Mouse (Mus musculus) thymus, adult 2 months (tissue): ENCODE results near the gene Spata5. TPM values are rescaled to one million over a fixed set of nuclear protein-coding genes. Genes with fewer than 3 reads are reported as not detected.
A peak's percentile ranks its signal among the peaks of the same experiment; 100 is the strongest.

Experiments
- DNase-seq: peaks from one replicate; pipeline ENCODE4 v3.0.0; 2021
- H3K27ac ChIP-seq: fragments of 200-500 bp; 2 replicates; pipeline ENCODE4 v1.5.1; 2012; ENCODE audit warnings: low read length, control low read depth; ENCODE audit not compliant: control insufficient read depth, insufficient read depth
- H3K27me3 ChIP-seq: fragments of 200-500 bp; 2 replicates; pipeline ENCODE4 v1.6.1; 2012; ENCODE audit warnings: mild to moderate bottlenecking, low read length, moderate library complexity, mixed read lengths; ENCODE audit not compliant: control insufficient read depth, insufficient read depth
- H3K36me3 ChIP-seq: fragments of 200-500 bp; 2 replicates; pipeline ENCODE4 v1.6.1; 2012; ENCODE audit warnings: mild to moderate bottlenecking, low read length, moderate library complexity; ENCODE audit not compliant: control insufficient read depth, insufficient read depth
- H3K4me1 ChIP-seq: fragments of 200-500 bp; replicated peaks from 2 replicates; pipeline ENCODE4 v1.6.1; 2012; ENCODE audit warnings: low read length; ENCODE audit not compliant: control insufficient read depth, insufficient read depth
- H3K4me3 ChIP-seq: fragments of 200-500 bp; 2 replicates; pipeline ENCODE4 v1.5.1; 2012; ENCODE audit warnings: mild to moderate bottlenecking, low read length, control low read depth, moderate library complexity; ENCODE audit not compliant: control insufficient read depth, insufficient read depth
- CTCF ChIP-seq: fragments of 200-500 bp; IDR thresholded peaks from 2 replicates; pipeline ENCODE4 v1.5.1; 2012; ENCODE audit warnings: mild to moderate bottlenecking, control low read depth, low read length, moderate library complexity, borderline replicate concordance; ENCODE audit not compliant: control insufficient read depth, poor library complexity, insufficient read depth; ENCODE audit errors: extremely low read depth
- POLR2A ChIP-seq: fragments of 200-500 bp; IDR thresholded peaks from 2 replicates; pipeline ENCODE4 v1.6.1; 2012; ENCODE audit warnings: mild to moderate bottlenecking, low read length, control low read depth, moderate library complexity; ENCODE audit not compliant: control insufficient read depth, poor library complexity, insufficient read depth; ENCODE audit errors: extremely low read depth
- WGBS: fragments of 180-500 bp; shearing (Covaris S2); methylation state at CpG from one replicate; pipeline ENCODE4 v1.1.7; 2018; 5-methylcytosine and 5-hydroxymethylcytosine counted together
- polyA plus RNA-seq: library from polyadenylated mRNA; depleted of rRNA; stranded (reverse); fragments of >200 nt; gene quantifications from 2 replicates; pipeline ENCODE4 v1.2.3, GENCODE M21; 2012; rRNA removed

Gene Spata5
- 2.0 and 3.2 TPM in 2 replicates for polyA plus RNA-seq

DNA sequence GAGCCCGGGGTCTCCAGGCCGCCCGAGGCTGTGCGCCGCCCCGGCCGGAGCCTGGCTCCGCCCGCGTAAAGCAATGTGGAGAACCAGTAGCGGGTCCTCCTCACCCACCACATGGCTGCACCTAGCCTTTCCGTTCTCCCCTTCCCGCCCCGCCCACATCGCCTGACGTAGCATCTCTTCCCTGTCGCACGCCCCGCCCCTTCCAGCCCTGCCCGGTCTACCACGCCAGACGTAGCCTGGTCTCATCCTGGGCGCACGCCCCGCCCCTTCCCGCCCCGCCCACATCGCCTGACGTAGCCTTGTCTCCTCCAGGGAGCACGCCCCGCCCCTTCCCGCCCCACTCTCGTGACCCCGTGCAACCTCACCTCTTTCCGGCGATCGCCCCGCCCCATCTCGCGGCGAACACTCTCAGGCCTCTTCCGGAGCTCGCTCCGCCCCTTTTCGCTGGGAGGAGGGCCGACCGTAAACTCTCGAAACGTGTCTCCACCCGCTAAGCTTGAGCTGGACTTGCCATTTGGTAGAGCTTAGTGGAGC is at the start of gene Spata5:
Spata5 (plus strand) TSS at position 439 of the 534 bp plus-strand sequence.
- Histone ChIP-seq H3K4me3 (peak within 1 kb of the TSS; percentile 73), H3K27me3 (no peaks in the 10 kb centered on the region), H3K36me3 (no peaks in the 10 kb centered on the region), H3K4me1 (peaks cover 4% of the 10 kb centered on the region), H3K27ac (peak within 1 kb of the TSS; percentile 48)
- no peak for TF ChIP-seq CTCF
- TF ChIP-seq POLR2A: peak; percentile 73
- DNase-seq: peak; percentile 98
- WGBS: 1% methylated on average over 50 of the region's 50 CpGs

DNA sequence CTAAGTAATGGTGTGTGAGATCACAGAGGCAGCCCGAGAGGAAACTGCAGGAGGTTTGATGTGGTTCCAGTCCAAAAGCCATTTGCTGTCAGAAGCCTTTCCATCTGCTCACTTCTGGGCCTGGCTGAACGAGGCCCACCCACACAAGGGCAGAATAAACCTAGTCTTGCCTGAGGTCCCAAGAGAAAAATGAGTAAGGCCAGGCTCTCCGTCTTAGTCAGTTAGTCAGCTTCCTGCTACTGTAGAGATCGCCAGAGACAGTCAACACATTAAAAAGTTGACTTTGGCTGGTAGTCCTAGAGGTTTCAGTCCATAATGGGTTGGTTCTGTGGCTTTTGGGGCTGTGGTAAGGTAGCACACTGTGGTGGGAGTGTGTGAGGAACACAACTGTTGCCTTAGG is 49.3 kb upstream of the Spata5 start:
- no peak for DNase-seq
- TF ChIP-seq POLR2A (no peak), CTCF (no peak)

DNA sequence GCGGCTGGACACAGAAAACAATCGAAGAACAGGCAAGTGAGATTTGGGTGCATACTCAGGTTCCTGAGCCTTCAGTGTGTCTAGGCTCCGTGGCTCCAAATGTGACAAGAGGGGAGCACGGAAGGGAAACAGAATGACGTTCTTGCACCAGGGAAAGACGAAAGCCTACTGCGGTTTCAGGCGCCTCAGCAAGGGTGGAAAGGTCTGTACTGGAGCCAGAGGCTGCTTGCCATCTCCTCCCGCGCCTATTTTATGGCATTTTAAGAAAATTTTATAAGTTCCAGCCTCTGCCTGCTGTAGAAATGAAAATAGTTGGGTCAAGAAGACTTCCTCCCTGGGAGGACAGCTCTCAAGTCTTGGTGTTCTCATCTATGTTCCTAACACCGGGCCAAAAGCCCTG is 46.0 kb upstream of the Spata5 start:
- H3K27me3 ChIP-seq: no peaks in the 10 kb centered on the region
- no peak overlapping the region for H3K4me3 ChIP-seq
- DNase-seq: no peak
- H3K36me3 ChIP-seq: no peaks in the 10 kb centered on the region
- TF ChIP-seq POLR2A (no peak), CTCF (no peak)
- H3K27ac ChIP-seq: no peak overlapping the region
- 94% methylated on average over 11 of the region's 11 CpGs for WGBS
- H3K4me1 ChIP-seq: no peaks in the 10 kb centered on the region

More for the DNA sequence above, 49.3 kb upstream of the Spata5 start:
- Histone ChIP-seq H3K4me1 (no peaks in the 10 kb centered on the region), H3K4me3 (no peak overlapping the region), H3K27ac (no peak overlapping the region), H3K27me3 (no peaks in the 10 kb centered on the region), H3K36me3 (no peaks in the 10 kb centered on the region)
- 29% methylated on average over 4 of the region's 4 CpGs for WGBS

DNA sequence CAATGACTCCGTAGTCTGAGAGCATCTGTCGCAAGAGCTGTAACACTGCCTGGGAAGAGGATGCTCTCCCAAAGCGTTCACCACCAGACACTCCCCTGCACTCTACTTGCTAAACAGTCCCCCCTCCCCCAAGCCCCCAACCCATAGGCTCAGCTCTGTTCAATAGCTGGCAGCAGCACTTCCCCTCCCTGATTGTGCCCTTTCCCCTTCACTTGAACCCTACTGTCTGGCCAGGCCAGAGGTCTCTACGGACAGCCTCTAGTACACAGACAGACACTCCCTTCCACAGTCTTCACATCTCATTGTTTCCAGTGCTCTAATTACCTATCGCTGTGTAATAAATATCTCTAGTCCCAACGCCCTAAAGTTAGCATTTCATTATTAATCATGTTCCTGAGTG is 41.8 kb upstream of the Spata5 start:
- WGBS: 96% methylated on average over 6 of the region's 6 CpGs
- Histone ChIP-seq H3K4me1 (no peaks in the 10 kb centered on the region), H3K36me3 (no peaks in the 10 kb centered on the region), H3K27ac (no peak overlapping the region), H3K27me3 (no peaks in the 10 kb centered on the region), H3K4me3 (no peak overlapping the region)
- TF ChIP-seq CTCF: no peak
- TF ChIP-seq POLR2A: no peak
- DNase-seq: no peak

DNA sequence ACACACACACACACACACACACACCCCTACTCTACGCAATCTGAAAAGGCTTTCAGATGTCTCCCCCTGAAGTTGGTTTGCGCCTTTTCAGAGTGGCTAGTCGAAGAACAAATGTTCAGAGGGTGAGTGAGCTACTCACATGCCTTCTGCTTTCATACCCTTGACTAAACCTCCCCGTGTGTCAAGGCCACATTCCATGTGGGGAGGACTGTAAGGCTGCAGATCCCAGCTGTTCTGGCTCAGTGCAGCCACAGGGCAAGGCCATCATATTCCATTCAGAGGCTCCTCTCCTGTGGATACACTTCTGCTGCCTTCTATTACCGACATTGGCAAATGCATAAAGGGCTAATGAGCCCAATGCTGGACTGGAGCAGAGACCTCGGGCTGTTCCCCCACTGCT is 41.3 kb upstream of the Spata5 start:
- Histone ChIP-seq H3K27ac (no peak overlapping the region), H3K4me1 (no peaks in the 10 kb centered on the region), H3K36me3 (no peaks in the 10 kb centered on the region), H3K4me3 (no peak overlapping the region), H3K27me3 (no peaks in the 10 kb centered on the region)
- WGBS: 91% methylated on average over 6 of the region's 6 CpGs
- TF ChIP-seq CTCF: no peak
- no peak for TF ChIP-seq POLR2A
- DNase-seq: no peak

DNA sequence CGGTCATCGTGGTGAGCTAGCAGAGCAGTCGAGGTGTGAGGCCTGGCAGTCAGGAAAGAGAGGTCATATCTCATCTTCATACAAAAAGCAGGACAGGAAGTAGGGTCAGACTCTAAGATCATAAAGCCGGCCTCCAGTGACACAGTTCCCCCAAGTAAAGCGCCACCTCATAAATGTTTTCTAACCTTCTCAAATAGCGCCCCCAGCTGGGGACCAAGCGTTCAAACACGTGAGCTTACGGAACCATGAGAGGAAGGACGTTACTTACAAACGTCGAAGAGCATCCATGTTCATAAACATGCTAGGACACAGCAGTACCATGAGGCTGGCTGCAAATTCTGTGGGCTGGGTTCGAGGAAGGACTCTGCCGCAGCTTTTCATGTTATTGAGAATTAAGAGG is 40.5 kb upstream of the Spata5 start:
- Histone ChIP-seq H3K4me3 (no peak overlapping the region), H3K36me3 (no peaks in the 10 kb centered on the region), H3K27ac (no peak overlapping the region), H3K4me1 (no peaks in the 10 kb centered on the region), H3K27me3 (no peaks in the 10 kb centered on the region)
- no peak for DNase-seq
- 88% methylated on average over 14 of the region's 14 CpGs for WGBS
- TF ChIP-seq POLR2A (no peak), CTCF (no peak)

DNA sequence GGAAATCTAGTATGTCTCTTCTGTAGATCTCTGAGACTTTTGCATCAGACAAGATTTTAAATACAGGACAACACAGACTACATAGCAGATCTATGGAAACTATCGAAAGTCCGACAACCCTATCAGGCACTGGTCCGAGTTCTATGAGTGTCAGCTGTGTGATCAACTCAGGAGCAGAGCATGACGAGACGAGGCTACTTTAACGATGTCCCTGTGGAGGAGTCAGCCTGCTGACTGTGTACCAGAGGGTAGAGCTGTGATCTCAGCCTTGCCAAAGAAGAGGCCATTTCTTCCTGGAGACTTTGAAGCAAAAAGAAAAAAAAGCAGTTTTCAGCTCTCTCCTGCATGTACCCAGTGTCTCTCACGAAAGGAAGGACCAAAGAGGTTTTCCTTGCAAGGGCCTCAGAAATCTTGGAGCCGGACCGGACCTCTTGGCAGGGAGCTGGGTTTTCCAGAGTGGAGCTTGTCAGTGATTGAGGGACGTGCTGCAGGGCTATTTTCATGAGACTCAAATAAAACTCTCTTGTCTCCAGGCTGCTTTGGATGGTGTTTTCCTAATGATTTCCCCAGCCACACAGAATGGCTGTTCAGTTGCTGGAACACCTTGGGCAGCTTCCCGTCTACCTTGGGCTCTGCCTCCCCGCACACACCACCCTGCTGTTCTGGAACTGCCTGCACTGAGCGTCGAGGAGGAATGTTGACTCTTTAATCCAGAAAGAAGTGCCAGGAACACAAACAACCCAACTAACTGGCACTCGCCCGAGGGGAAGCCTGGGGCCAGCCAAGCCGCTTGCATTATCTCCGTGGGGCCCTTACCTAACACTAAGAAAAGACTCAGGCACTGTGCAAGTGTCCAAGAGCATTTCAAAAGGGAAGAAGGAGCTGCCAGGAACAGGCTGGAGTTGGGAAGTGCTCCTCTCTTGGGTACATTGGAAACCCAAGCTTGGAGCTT is 39.5 kb upstream of the Spata5 start:
- Histone ChIP-seq H3K4me1 (no peaks in the 10 kb centered on the region), H3K27me3 (no peaks in the 10 kb centered on the region), H3K27ac (no peak overlapping the region), H3K4me3 (no peak overlapping the region), H3K36me3 (no peaks in the 10 kb centered on the region)
- 89% methylated on average over 18 of the region's 18 CpGs for WGBS
- TF ChIP-seq POLR2A (no peak), CTCF (no peak)
- DNase-seq: no peak
